Mouse (Mus musculus): ENCODE data around the gene Trak1.

Trak1 gene

DNA sequence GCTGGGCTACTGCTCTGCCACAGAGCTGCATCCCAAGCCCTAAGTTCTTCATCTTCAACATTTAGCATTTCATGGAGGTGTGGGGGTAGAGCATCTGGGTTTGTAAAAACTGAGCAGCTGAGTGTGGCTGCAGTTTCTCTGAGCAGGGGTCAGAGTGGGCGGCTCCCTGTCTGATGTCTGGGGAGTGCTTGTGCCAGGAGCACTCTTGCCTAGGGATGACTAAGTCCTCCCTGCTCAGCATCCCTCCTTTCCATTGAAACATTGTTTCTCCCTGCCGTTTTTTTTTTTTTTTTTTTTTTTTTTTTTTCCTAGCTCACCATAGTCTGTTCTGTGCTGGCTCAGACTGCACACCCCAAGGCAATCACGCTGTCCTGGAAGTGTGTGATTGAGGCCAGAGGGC lies 53.3 kb downstream of the Trak1 start:
- no peak for DNase-seq

DNA sequence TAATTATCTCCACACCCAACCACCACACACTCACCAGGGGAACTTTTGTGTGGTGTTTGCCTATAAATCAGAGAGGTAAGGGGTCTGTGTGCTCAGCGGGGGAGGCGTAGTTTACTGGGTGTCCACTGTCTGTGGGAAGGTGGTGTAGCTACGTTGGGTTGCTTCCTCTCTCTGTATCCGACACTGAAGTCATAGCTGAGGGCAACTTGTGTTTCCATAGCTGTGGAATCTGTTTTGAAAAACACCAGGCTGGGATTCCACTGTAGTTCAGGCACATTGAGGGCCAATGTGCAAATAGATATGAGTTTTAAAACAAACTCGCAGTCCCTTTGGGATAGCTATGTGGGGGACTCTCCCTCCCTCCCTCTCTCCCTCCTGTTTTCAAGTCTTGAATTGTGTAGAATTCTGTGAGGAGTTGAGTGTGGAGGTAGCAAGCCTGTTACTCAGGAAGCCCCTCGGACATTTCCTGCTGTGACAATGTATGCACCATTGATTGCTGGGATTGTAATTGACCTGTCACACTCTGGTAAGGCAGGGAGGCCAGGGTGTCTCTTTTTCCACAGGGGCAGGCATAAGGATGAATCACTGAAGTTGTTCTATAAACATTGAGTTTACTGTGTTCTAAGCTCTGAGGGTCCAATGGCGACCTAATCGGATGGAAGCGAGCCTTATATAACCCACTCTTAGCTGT lies 54.2 kb downstream of the Trak1 start:
- DNase-seq: no peak

GRCm38 (mm10) chr9:121352131-121352606 lies 54.9 kb downstream of the Trak1 start:
- DNase-seq: no peak

DNA sequence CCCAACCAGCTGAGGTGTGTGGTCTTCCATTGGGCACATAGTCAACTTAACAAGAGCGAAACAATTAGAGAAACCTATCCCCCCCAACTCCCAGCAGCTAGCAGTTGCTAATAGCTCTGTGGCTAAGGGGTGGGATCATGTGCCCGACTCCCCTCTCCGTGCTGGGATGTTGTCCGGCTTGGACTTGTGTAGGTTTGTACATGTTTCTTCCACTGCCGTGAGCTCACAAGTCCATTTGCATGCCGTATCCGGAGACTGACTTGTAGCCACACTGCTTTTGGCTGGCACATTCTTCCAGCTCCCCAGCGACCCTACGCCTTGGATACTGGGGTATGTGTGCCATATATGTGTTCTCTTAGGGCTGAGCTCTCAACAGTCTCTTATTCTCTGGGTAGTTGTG lies 55.4 kb downstream of the Trak1 start:
- DNase-seq: no peak

- DNase-seq: no peak
Measured at GRCm38 (mm10) chr9:121354792-121355390, 57.6 kb downstream of the Trak1 start.

DNA sequence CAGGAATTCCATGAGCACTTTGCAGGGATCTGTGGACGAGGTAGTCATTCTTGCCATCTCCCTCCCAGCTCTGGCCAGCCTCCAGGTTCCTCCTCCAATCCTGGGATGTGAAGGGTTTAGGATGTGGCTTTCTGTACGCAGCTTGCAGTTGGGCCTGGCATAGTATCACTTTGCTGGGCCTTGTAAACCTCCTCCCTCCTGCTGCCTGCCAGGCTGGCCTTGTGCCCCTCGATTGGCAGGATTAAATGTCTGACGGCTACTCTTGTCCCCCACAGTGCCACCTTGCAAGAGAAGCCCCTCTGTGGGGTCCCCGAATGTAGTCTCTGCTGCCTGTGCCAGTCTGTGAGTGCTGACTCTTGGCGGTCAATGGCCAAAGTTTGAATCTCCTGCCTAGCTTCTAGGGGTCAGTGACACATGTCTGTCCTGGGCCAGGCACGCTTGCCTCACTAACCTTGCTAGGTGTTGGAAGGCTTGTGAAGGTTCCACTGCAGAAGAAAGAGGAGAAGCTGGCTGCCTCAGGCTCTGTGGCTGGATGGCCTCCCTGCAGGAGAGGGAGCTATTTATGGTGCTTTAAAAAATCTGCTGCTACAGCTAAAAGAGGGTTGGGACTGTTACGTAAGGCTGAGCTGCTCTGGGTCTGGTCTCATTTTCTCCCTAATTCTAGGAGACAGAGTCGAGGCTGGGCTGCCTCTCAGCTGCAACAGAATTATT lies 58.3 kb downstream of the Trak1 start:
- DNase-seq: peak; percentile 68

DNA sequence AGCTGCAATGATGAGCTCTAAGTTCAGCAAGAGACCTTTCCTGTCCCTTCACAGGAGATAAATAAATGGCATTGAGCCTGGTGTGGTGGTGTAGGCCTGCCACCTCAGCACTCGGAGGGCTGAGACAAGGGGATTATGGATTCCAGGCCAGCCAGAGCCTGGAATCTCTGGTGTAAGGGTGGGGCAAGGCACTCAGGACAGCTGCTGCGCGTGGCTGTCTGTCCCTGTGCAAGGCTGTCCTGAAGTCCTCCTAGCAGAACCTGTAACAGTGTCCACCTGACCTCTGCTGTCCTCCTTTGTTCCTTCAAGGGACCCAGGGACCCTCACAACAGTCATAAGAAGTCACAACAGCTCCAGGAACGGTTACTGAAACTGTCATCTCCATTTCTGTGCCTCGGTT lies 59.8 kb downstream of the Trak1 start:
- no peak for DNase-seq

GRCm38 (mm10) chr9:121357582-121358275 lies 60.4 kb downstream of the Trak1 start:
- no peak for DNase-seq

DNA sequence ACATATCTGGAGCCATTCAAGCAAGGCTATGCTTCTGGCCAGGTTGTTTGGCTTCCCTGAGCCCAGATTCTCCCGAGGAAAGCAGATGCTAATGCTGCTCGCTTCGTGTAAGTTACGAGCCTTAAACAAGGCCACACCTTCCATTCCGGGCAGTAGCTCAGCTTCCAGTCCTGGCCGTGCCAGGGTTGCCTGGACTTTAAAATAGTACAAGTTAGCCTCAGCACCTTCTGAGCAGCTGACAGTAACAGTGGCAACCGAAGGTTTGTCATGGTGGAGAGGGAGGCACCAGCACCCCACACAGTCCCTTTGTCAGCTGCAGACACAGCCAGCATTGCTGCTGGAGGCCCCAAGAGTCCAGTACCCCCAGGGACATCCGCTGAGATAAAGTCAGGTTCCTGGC lies 61.1 kb downstream of the Trak1 start:
- DNase-seq: no peak

- DNase-seq: peak; percentile 26
Measured at GRCm38 (mm10) chr9:121359266-121359972, 62.1 kb downstream of the Trak1 start.

GRCm38 (mm10) chr9:121360327-121360954 lies 63.1 kb downstream of the Trak1 start:
- DNase-seq: peak; percentile 73

DNA sequence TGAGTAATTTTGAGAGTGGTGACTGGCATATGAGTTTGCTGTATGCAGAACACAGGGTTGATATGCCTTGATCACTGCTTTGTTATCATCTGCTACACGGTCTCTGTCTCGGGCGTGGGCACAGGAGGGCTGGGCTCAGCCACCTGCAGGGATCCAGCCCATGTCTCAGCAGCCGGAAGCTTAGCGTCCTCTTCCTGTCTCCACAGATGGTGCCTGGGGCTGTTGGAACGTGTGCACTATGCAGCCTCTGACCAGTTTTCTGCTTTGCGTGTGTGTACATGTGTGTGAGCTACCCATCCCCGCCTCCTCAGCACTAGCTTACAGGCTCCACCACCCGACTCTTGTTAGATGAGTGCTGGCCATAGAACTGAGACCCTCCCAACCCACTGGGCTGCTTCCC lies 63.7 kb downstream of the Trak1 start:
- DNase-seq: peak; percentile 41

GRCm38 (mm10) chr9:121363932-121364331 lies 66.6 kb downstream of the Trak1 start:
- DNase-seq: no peak

DNA sequence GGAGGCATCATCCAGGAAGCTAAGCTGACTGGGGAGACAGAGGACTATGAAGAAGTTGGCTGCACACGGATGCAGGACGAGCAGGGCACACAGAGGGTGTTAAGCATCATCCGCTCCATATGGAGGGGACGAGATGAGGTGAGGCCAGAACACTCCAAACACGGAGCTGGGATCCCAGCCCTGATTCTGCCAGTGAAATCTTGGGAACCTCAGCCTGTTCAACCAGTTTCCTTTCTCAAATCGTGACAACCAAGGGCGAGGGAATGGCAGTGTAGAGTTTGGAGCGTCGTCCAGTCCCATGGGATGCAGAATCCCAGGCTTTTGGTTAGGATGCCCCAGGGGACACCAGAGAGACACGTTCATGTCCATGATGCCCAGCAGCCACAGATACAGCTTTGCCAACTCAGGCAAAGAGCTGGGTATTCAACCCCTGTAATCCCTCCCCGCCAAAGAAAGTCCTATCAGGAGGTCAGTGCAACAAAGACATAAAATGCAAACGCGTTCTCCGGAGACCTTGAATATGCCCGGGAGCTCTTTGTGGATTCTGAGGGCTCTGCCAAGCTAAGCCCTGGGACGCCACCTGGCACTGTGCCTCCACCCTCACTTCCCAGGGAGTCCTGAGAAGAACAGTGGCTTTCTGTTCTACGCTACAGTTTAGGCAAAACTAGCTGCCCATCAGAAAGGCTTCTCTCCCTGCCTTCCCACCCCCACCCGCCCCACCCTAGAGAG lies 69.0 kb downstream of the Trak1 start:
- peak; percentile 64 for DNase-seq

- no peak for DNase-seq
Measured at GRCm38 (mm10) chr9:121366864-121367245, 69.6 kb downstream of the Trak1 start.

DNA sequence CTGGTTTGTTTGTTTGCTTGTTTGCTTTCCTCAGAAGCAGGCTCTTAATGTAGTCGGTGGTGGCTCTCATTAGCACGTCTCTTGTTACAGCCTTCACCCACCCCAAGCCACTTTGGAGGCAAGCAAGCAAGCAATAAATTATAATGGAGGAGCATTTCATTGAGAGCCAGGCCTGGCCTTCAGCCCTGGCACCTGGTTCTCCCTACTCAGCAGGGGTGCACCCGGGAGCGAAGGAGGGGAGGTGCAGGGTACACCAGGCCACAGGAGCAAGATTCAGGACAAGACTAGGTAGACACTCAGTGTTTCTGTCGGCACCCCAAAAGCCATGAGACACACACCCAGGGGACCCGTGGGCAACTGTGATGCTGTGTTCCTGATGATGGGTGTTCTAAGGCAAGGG lies 72.3 kb downstream of the Trak1 start:
- DNase-seq: no peak

- DNase-seq: peak; percentile 73
Measured at GRCm38 (mm10) chr9:121371346-121371891, 74.1 kb downstream of the Trak1 start.

DNA sequence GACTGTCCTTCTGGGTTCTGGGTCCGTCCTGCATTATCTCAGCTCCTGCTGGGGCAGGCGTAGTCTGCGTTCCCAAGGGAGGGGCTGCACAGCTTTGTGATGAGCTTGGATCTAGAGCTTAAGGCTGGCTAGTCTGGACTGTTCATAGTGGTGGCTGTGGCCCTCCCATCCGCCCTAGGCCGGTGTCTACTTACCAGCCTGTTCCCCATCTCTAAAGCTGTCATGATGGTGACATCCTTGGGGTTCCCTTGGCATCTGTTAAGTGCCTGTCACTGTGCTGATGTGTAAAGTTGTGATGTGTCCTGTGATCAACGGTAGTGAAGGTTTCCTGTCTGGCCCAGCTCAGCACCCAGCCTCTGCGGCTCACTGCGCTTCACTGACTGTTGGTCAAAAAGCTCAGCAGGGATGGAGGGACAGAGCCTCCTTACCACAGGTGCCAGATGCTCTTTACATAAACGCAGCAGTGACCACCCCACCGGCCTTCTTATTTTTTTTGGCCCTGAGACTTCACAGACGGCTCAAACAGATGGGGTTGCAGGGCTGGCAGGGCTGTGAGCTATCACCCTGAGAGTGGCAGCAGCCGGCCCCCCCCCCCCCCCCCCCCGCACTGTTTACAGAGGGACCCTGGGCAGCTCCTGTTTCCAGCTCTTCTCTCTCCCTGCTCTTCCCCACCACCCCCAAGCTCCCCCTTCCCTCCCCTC lies 74.8 kb downstream of the Trak1 start:
- DNase-seq: no peak

GRCm38 (mm10) chr9:121373107-121373506 lies 75.8 kb downstream of the Trak1 start:
- DNase-seq: no peak

- no peak for DNase-seq
Measured at GRCm38 (mm10) chr9:121373512-121373911, 76.2 kb downstream of the Trak1 start.
